In the genomic region with DNA sequence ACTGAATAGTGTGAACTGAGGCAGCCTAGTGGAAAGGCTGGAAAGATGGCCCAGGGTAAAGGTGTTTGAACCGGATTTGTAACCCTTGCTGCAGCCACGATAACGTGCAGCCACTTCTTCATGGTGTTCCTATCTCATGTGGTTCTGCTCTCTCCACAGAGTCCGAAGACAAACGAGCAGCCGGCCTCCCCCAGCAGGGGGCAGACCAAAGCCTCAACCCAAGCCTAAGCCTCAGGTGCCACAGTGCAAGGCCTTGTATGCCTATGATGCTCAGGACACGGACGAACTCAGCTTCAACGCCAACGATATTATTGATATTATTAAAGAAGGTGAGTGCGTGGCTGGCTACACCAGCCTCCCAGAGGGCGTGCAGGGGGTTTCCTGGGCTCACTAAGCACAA, we compare ENCODE assay signal across 9 mouse cellular contexts. TPM values are rescaled to one million over a fixed set of nuclear protein-coding genes. Genes with fewer than 3 reads are reported as not detected.
DNase-seq lines count a peak whose midpoint lies in the region; ATAC-seq and TF ChIP-seq lines count a peak whose summit lies in the region.
"Had no signal": no experiment of that assay in that cellular context is flagged by ENCODE, and none has a peak within 500 bp of the region (broad histone marks: within the 10 kb centered on the region; RNA-seq: fewer than 3 reads in every experiment).

No protein-coding gene starts in this region.

- 0 out of 2 replicates have a peak, but pooled peaks have one; percentile 15 for TF ChIP-seq CTCF in testis, adult 2 months (IDR thresholded peaks at IDR 0.05; ENCODE audit: control insufficient read depth, insufficient read depth, insufficient replicate concordance, low read depth, low read length)

- H3K36me3 ChIP-seq in hindbrain, embryonic 11.5 days (ENCODE audit: control insufficient read depth, insufficient read depth, low read length): no peaks in the 10 kb centered on the region
- peaks cover 16% of the 10 kb centered on the region for H3K36me3 ChIP-seq in hindbrain, embryonic 10.5 days
- H3K36me3 ChIP-seq in testis, adult 2 months (ENCODE audit: control insufficient read depth, insufficient read depth, low read length): no peaks in the 10 kb centered on the region
- H3K36me3 ChIP-seq in intestine, embryonic 16.5 days (ENCODE audit: control insufficient read depth, insufficient read depth, low read length): 0 out of 2 replicates have a peak, but pooled peaks cover 3% of the 10 kb centered on the region

- intact Hi-C loops in left cerebral cortex, postnatal 36 days (cut with DNase I): loop anchor here (10.0 kb wide), 1 partner anchor 371 kb away; no protein-coding TSS in a partner anchor

- no peak for ATAC-seq in hindbrain, embryonic 11.5 days (ENCODE audit: low FRiP score)
- ATAC-seq in intestine, embryonic 16.5 days: no peak

- peak; percentile 17 for DNase-seq in hindbrain, embryonic 11.5 days (ENCODE audit: low spot score)
- no peak for DNase-seq in hindbrain, embryonic 10.5 days (ENCODE audit: low spot score)
- no peak for DNase-seq in testis, postnatal 14 days (ENCODE audit: low spot score)
- peak; percentile 30 for DNase-seq in lung, postnatal 10 days
- no peak for DNase-seq in frontal cortex, postnatal 14 days (ENCODE audit: low spot score in 2 of 2)
- no peak for DNase-seq in left cerebral cortex, postnatal 36 days (ENCODE audit: low spot score in 2 of 2)

- no peak overlapping the region for H3K27ac ChIP-seq in hindbrain, embryonic 11.5 days (ENCODE audit: low read depth, low read length)
- no peak overlapping the region for H3K27ac ChIP-seq in hindbrain, embryonic 10.5 days
- no peak overlapping the region for H3K27ac ChIP-seq in testis, adult 2 months (ENCODE audit: control insufficient read depth, insufficient read depth, low read depth, low read length)
- H3K27ac ChIP-seq in intestine, embryonic 16.5 days (ENCODE audit: low read length): no peak overlapping the region
- H3K27ac ChIP-seq: embryonic facial prominence, embryonic 12.5 days had no signal

- H3K4me3 ChIP-seq in hindbrain, embryonic 11.5 days (ENCODE audit: low read depth, low read length): no peak overlapping the region
- no peak overlapping the region for H3K4me3 ChIP-seq in hindbrain, embryonic 10.5 days
- no peak overlapping the region for H3K4me3 ChIP-seq in testis, adult 2 months (ENCODE audit: control insufficient read depth, low read depth, low read length)
- no peak overlapping the region for H3K4me3 ChIP-seq in intestine, embryonic 16.5 days (ENCODE audit: low read length)
- H3K4me3 ChIP-seq: embryonic facial prominence, embryonic 12.5 days had no signal

- H3K9me3 ChIP-seq in hindbrain, embryonic 11.5 days (ENCODE audit: control insufficient read depth, low read length): no peaks in the 10 kb centered on the region
- H3K9me3 ChIP-seq in hindbrain, embryonic 10.5 days: no peaks in the 10 kb centered on the region
- H3K9me3 ChIP-seq in intestine, embryonic 16.5 days (ENCODE audit: control insufficient read depth, low read length): no peaks in the 10 kb centered on the region
- H3K9me3 ChIP-seq: embryonic facial prominence, embryonic 12.5 days had no signal

- H3K9ac ChIP-seq in hindbrain, embryonic 11.5 days (ENCODE audit: low read depth, low read length): no peak overlapping the region
- no peak overlapping the region for H3K9ac ChIP-seq in intestine, embryonic 16.5 days (ENCODE audit: low read depth, low read length)
- H3K9ac ChIP-seq: embryonic facial prominence, embryonic 12.5 days had no signal

- WGBS in hindbrain, embryonic 11.5 days: 89% methylated on average over 12 of the region's 12 CpGs
- WGBS in hindbrain, embryonic 10.5 days: 87% methylated on average over 12 of the region's 12 CpGs
- 87% methylated on average over 12 of the region's 12 CpGs for WGBS in intestine, embryonic 16.5 days

- H3K4me2 ChIP-seq in hindbrain, embryonic 11.5 days (replicated peaks; ENCODE audit: low read depth, low read length): no peak overlapping the region
- H3K4me2 ChIP-seq in intestine, embryonic 16.5 days (ENCODE audit: low read depth, low read length): no peak overlapping the region
- H3K4me2 ChIP-seq: embryonic facial prominence, embryonic 12.5 days had no signal

- no peaks in the 10 kb centered on the region for H3K27me3 ChIP-seq in hindbrain, embryonic 11.5 days (ENCODE audit: control insufficient read depth, insufficient read depth, low read length)
- H3K27me3 ChIP-seq in hindbrain, embryonic 10.5 days (ENCODE audit: insufficient read depth, poor library complexity, severe bottlenecking): no peaks in the 10 kb centered on the region
- H3K27me3 ChIP-seq in testis, adult 2 months (ENCODE audit: control insufficient read depth, insufficient read depth, low read length): no peaks in the 10 kb centered on the region
- H3K27me3 ChIP-seq in intestine, embryonic 16.5 days (replicated peaks; ENCODE audit: control insufficient read depth, insufficient read depth, low read length): no peaks in the 10 kb centered on the region
- H3K27me3 ChIP-seq: embryonic facial prominence, embryonic 12.5 days had no signal

- TF ChIP-seq POLR2A in testis, adult 2 months (IDR thresholded peaks at IDR 0.05; ENCODE audit: control insufficient read depth, low read depth, low read length): no peak

- no peaks in the 10 kb centered on the region for H3K4me1 ChIP-seq in hindbrain, embryonic 11.5 days (replicated peaks; ENCODE audit: control insufficient read depth, insufficient read depth, low read length)
- no peaks in the 10 kb centered on the region for H3K4me1 ChIP-seq in hindbrain, embryonic 10.5 days (replicated peaks)
- no peaks in the 10 kb centered on the region for H3K4me1 ChIP-seq in testis, adult 2 months (ENCODE audit: control insufficient read depth, insufficient read depth, low read length)
- no peaks in the 10 kb centered on the region for H3K4me1 ChIP-seq in intestine, embryonic 16.5 days (ENCODE audit: control insufficient read depth, insufficient read depth, low read length)
- H3K4me1 ChIP-seq: embryonic facial prominence, embryonic 12.5 days had no signal

RNA-seq across cellular contexts. Expression of a gene that starts 25.7 kb away (rescaled TPM):
- 206 and 222 TPM in 2 replicates for polyA plus RNA-seq in hindbrain, embryonic 11.5 days (2014; fragmentation: Nextera tagmentation; extraction: Ambion mirVana)
- polyA plus RNA-seq in hindbrain, embryonic 10.5 days (2016; fragmentation: Nextera tagmentation; extraction: Ambion mirVana): 220 and 240 TPM in 2 replicates
- polyA plus RNA-seq in testis, adult 2 months (2012; rRNA removed): 118 and 122 TPM in 2 replicates
- 1 to 10 TPM in 1 of 2 experiments, under 1 TPM in 1; 0.96 to 1.5 TPM for total RNA-seq in left cerebral cortex, postnatal 36 days (2021)
- polyA plus RNA-seq in intestine, embryonic 16.5 days (2015; fragmentation: Nextera tagmentation; extraction: Ambion mirVana): 146 and 168 TPM in 2 replicates

Comparison
In these comparisons a context has a peak if more than half of its experiments do, and no peak if none do; other contexts are left out.
1. DNase-seq: peak in hindbrain, embryonic 11.5 days (single experiment) and lung, postnatal 10 days (single experiment); none in hindbrain, embryonic 10.5 days (single experiment), testis, postnatal 14 days (single experiment), frontal cortex, postnatal 14 days (0 of 2) and left cerebral cortex, postnatal 36 days (0 of 2).